Mouse (Mus musculus) heart, adult 2 months (tissue): ENCODE data around the gene Snapin. TPM values are rescaled to one million over a fixed set of nuclear protein-coding genes. Genes with fewer than 3 reads are reported as not detected.
A peak's percentile ranks its signal among the peaks of the same experiment; 100 is the strongest.

ENCODE experiments used
- DNase-seq, 2 experiments: peaks; one replicate each; pipeline ENCODE4 v3.0.0; 2021
- H3K27ac ChIP-seq: fragments of 200-600 bp; 2 replicates; pipeline ENCODE4 v1.8.1; 2022
- H3K27me3 ChIP-seq: fragments of 200-500 bp; 2 replicates; pipeline ENCODE4 v1.6.1; 2012; ENCODE audit warnings: mild to moderate bottlenecking, low read length, inconsistent platforms, mixed read lengths; ENCODE audit not compliant: control insufficient read depth, insufficient read depth
- H3K36me3 ChIP-seq: fragments of 200-500 bp; 2 replicates; pipeline ENCODE4 v1.6.1; 2012; ENCODE audit warnings: low read length, inconsistent platforms; ENCODE audit not compliant: control insufficient read depth, insufficient read depth
- H3K4me1 ChIP-seq: fragments of 200-500 bp; 2 replicates; pipeline ENCODE4 v1.6.1; 2011; ENCODE audit warnings: low read length; ENCODE audit not compliant: control insufficient read depth, insufficient read depth
- H3K4me3 ChIP-seq: fragments of 200-600 bp; 2 replicates; pipeline ENCODE4 v1.8.1; 2022
- H3K79me2 ChIP-seq: fragments of 200-500 bp; replicated peaks from 2 replicates; pipeline ENCODE4 v1.6.1; 2012; ENCODE audit warnings: mild to moderate bottlenecking, inconsistent platforms, low read length, moderate library complexity, mixed read lengths; ENCODE audit not compliant: control insufficient read depth, insufficient read depth
- H3K9ac ChIP-seq: fragments of 200-500 bp; 2 replicates; pipeline ENCODE4 v1.6.1; 2012; ENCODE audit warnings: low read depth, mild to moderate bottlenecking, control low read depth, inconsistent platforms, low read length, mixed read lengths
- CTCF ChIP-seq: fragments of 200-600 bp; IDR thresholded peaks from 2 replicates; pipeline ENCODE4 v1.8.1; 2022; ENCODE audit warnings: antibody characterized with exemption, mild to moderate bottlenecking, moderate library complexity
- EP300 ChIP-seq: fragments of 200-500 bp; IDR thresholded peaks from 2 replicates; pipeline ENCODE4 v1.6.1; 2011; ENCODE audit warnings: low read depth, low read length, control low read depth; ENCODE audit not compliant: insufficient read depth
- POLR2A ChIP-seq: fragments of 200-500 bp; IDR thresholded peaks from 2 replicates; pipeline ENCODE4 v1.6.1; 2011; ENCODE audit warnings: mild to moderate bottlenecking, low read depth, low read length, control low read depth; ENCODE audit not compliant: insufficient read depth
- WGBS: fragments of 180-500 bp; shearing (Covaris S2); methylation state at CpG from one replicate; pipeline ENCODE4 v1.1.7; 2018; 5-methylcytosine and 5-hydroxymethylcytosine counted together
- intact Hi-C: fragments of 180-260 bp; cut with DNase I; formaldehyde crosslinking; loops from one replicate; pipeline ENCODE4 v1.15.1; 2025
- polyA plus RNA-seq: library from polyadenylated mRNA; depleted of rRNA; stranded (reverse); fragments of >200 nt; gene quantifications from 2 replicates; pipeline ENCODE4 v1.2.3, GENCODE M21; 2012
- total RNA-seq, 2 experiments: library from RNA; stranded (reverse); gene quantifications; 2 replicates each; pipeline ENCODE4 v1.2.3; 2021

Gene Snapin
- total and polyA plus RNA-seq, 3 experiments, result 50.7 to 71.3 (median 60.0) TPM

DNA sequence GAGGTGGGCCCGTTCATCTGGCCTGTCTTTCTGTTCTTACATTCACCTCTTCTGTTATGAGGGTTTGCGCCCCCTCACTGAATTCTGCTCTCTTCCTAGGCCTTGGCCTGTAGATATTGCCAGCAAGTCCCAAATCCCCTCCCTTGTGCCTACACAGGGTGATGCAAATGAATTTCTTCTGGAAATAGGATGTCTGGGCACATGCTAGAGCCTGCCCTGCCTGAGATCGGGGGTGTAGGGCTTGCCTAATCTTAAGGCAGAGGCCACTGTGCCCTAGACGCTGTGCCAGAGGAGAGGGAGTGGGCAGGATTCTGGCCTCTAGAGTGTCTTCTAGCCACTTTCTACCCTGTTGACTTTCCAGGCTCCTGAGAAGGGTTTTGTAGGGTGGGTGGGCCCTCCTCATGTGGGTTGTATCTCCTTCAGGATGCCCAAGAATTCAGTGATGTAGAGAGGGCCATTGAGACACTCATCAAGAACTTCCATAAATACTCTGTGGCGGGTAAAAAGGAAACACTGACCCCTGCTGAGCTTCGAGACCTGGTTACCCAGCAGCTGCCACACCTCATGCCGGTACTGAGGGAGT, 36.5 kb upstream of the Snapin start:
- intact Hi-C loops, result loop anchor here (2.0 kb wide), 1 partner anchor 57 kb away; no protein-coding TSS in a partner anchor
- Histone ChIP-seq H3K79me2 (no peaks in the 10 kb centered on the region), H3K4me3 (no peak overlapping the region), H3K4me1 (no peaks in the 10 kb centered on the region; the same call in 1 of the 2 replicates), H3K9ac (no peak overlapping the region), H3K27ac (no peak overlapping the region), H3K27me3 (no peaks in the 10 kb centered on the region), H3K36me3 (no peaks in the 10 kb centered on the region)
- TF ChIP-seq CTCF, result no peak
- TF ChIP-seq EP300, result no peak
- TF ChIP-seq POLR2A, result no peak
- WGBS, result 92% methylated on average over 7 of the region's 7 CpGs
- no peak for DNase-seq

DNA sequence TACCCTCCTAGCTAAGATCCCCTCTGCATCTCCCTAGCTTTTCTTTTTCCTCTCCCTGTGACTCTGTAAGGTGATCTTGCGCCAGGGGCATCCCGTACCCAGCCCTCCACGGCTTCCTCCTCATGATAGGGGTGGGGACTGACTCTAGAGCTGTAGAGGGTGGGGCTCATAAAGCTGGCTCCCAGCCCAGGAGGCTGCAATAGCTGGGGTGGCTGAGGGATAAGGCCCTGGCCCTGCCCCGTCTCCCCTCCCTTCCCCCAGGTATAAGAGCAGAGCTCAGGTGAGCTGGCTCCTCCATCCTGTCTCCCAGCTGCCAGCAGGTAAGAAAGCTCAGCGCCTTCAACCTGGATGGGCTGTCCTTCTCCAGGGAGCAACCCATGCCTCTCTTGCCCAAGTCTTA, 35.7 kb upstream of the Snapin start, which contains the start of gene S100a14:
Gene S100a14 (plus strand): TSS at position 277 of the 400 bp plus-strand sequence.
- no peak within 1 kb of the TSS for H3K4me3 ChIP-seq
- peak; percentile 41 to 47 for DNase-seq
- H3K36me3 ChIP-seq, result no peaks in the 10 kb centered on the region
- H3K27ac ChIP-seq, result no peak within 1 kb of the TSS
- TF ChIP-seq POLR2A, result no peak
- 42% methylated on average over 5 of the region's 5 CpGs for WGBS
- H3K79me2 ChIP-seq, result no peaks in the 10 kb centered on the region
- no peaks in the 10 kb centered on the region for H3K27me3 ChIP-seq
- intact Hi-C loops, result loop anchor here (2.0 kb wide), 1 partner anchor 58 kb away; no protein-coding TSS in a partner anchor
- H3K9ac ChIP-seq, result no peak within 1 kb of the TSS
- H3K4me1 ChIP-seq, result no peaks in the 10 kb centered on the region; the same call in 1 of the 2 replicates

- WGBS, result 66% methylated on average over 2 of the region's 2 CpGs
- TF ChIP-seq CTCF, result no peak
- TF ChIP-seq POLR2A, result no peak
- Histone ChIP-seq H3K9ac (no peak overlapping the region), H3K36me3 (no peaks in the 10 kb centered on the region), H3K27ac (no peak overlapping the region), H3K79me2 (no peaks in the 10 kb centered on the region), H3K4me1 (no peaks in the 10 kb centered on the region; the same call in 1 of the 2 replicates), H3K4me3 (no peak overlapping the region), H3K27me3 (no peaks in the 10 kb centered on the region)
- intact Hi-C loops, result loop anchor here (2.0 kb wide), 1 partner anchor 59 kb away; no protein-coding TSS in a partner anchor
- DNase-seq, result no peak
These were observed 35.2 kb upstream of the Snapin start for GRCm38 (mm10) chr3:90526076-90526475.

- peak; percentile 47 to 50 for DNase-seq
- intact Hi-C loops, result loop anchor here (1.0 to 2.0 kb wide), 2 partner anchors 15 to 91 kb away; no protein-coding TSS in a partner anchor
- Histone ChIP-seq H3K9ac (no peak overlapping the region), H3K27ac (no peak overlapping the region), H3K79me2 (no peaks in the 10 kb centered on the region), H3K4me1 (no peaks in the 10 kb centered on the region; the same call in 1 of the 2 replicates), H3K36me3 (peaks cover 2% of the 10 kb centered on the region), H3K4me3 (no peak overlapping the region), H3K27me3 (no peaks in the 10 kb centered on the region)
- TF ChIP-seq POLR2A, result no peak
- peak; percentile 91 for TF ChIP-seq CTCF
- TF ChIP-seq EP300, result peak; percentile 72; the same call in 1 of the 2 replicates
- 44% methylated on average over 4 of the region's 4 CpGs for WGBS
These were observed 34.6 kb upstream of the Snapin start for GRCm38 (mm10) chr3:90525421-90525820.

- Histone ChIP-seq H3K9ac (no peak overlapping the region), H3K27me3 (no peaks in the 10 kb centered on the region), H3K79me2 (no peaks in the 10 kb centered on the region; the same call in 1 of the 2 replicates), H3K4me1 (peaks cover 14% of the 10 kb centered on the region), H3K27ac (no peak overlapping the region; the same call in 1 of the 2 replicates), H3K36me3 (peaks cover 12% of the 10 kb centered on the region), H3K4me3 (no peak overlapping the region)
- TF ChIP-seq EP300 (no peak), POLR2A (no peak), CTCF (no peak)
- intact Hi-C loops, result no loop called here
- WGBS, result 64% methylated on average over 4 of the region's 4 CpGs
- DNase-seq, result no peak
These were observed 26.9 kb upstream of the Snapin start for GRCm38 (mm10) chr3:90517711-90518110.

GRCm38 (mm10) chr3:90515789-90516188, 25.0 kb upstream of the Snapin start:
- no peak for TF ChIP-seq POLR2A
- no peak for TF ChIP-seq EP300
- TF ChIP-seq CTCF, result no peak
- no peaks in the 10 kb centered on the region; the same call in 1 of the 2 replicates for H3K79me2 ChIP-seq
- H3K9ac ChIP-seq, result peak overlapping the region; percentile 33; the same call in 1 of the 2 replicates
- WGBS, result 94% methylated on average over 4 of the region's 4 CpGs
- H3K27me3 ChIP-seq, result no peaks in the 10 kb centered on the region
- H3K36me3 ChIP-seq, result peaks cover 12% of the 10 kb centered on the region
- H3K4me1 ChIP-seq, result peaks cover 14% of the 10 kb centered on the region
- intact Hi-C loops, result no loop called here
- no peak for DNase-seq
- H3K27ac ChIP-seq, result peak overlapping the region; percentile 95
- H3K4me3 ChIP-seq, result peak overlapping the region; percentile 70
